Mouse (Mus musculus): ENCODE results near the gene Clcn1. TPM values are rescaled to one million over a fixed set of nuclear protein-coding genes. Genes with fewer than 3 reads are reported as not detected.

The Clcn1 gene
- polyA plus RNA-seq, 1 experiment from 2014 or later = 1.5 TPM

- no peak for DNase-seq (ENCODE audit: extremely low spot score, low spot score)
- Histone ChIP-seq H3K9me3 (no peaks in the 10 kb centered on the region), H3K4me3 (no peak overlapping the region), H3K4me1 (peaks cover 23% of the 10 kb centered on the region), H3K27ac (no peak overlapping the region), H3K27me3 (ENCODE audit: poor library complexity, severe bottlenecking) (no peaks in the 10 kb centered on the region), H3K36me3 (replicated peaks) (peaks cover 97% of the 10 kb centered on the region)
- 95% methylated on average over 13 of the region's 13 CpGs for WGBS
Measured at GRCm38 (mm10) chr6:42355794-42356600, 69.5 kb downstream of the Clcn1 start.

- no peaks in the 10 kb centered on the region for H3K9me3 ChIP-seq
- H3K36me3 ChIP-seq (replicated peaks) = peaks cover 96% of the 10 kb centered on the region
- WGBS = 98% methylated on average over 5 of the region's 5 CpGs
- H3K27me3 ChIP-seq (ENCODE audit: poor library complexity, severe bottlenecking) = no peaks in the 10 kb centered on the region
- H3K4me3 ChIP-seq = no peak overlapping the region
- H3K27ac ChIP-seq = no peak overlapping the region
- DNase-seq (ENCODE audit: extremely low spot score, low spot score) = no peak
- peaks cover 14% of the 10 kb centered on the region for H3K4me1 ChIP-seq
Measured at GRCm38 (mm10) chr6:42356913-42357312, 70.4 kb downstream of the Clcn1 start.

- Histone ChIP-seq H3K27me3 (ENCODE audit: poor library complexity, severe bottlenecking) (no peaks in the 10 kb centered on the region), H3K9me3 (no peaks in the 10 kb centered on the region), H3K4me1 (peaks cover 16% of the 10 kb centered on the region), H3K4me3 (no peak overlapping the region), H3K27ac (no peak overlapping the region), H3K36me3 (replicated peaks) (peaks cover 87% of the 10 kb centered on the region)
- DNase-seq (ENCODE audit: extremely low spot score, low spot score) = no peak
- 81% methylated on average over 6 of the region's 6 CpGs for WGBS
Measured at GRCm38 (mm10) chr6:42357901-42358300, 71.4 kb downstream of the Clcn1 start.

- 95% methylated on average over 12 of the region's 12 CpGs for WGBS
- no peak overlapping the region for H3K27ac ChIP-seq
- peaks cover 77% of the 10 kb centered on the region for H3K36me3 ChIP-seq (replicated peaks)
- H3K4me3 ChIP-seq = no peak overlapping the region
- H3K4me1 ChIP-seq = peaks cover 12% of the 10 kb centered on the region
- no peak for DNase-seq (ENCODE audit: extremely low spot score, low spot score)
- no peaks in the 10 kb centered on the region for H3K9me3 ChIP-seq
- no peaks in the 10 kb centered on the region for H3K27me3 ChIP-seq (ENCODE audit: poor library complexity, severe bottlenecking)
Measured at GRCm38 (mm10) chr6:42358901-42359300, 72.4 kb downstream of the Clcn1 start.

GRCm38 (mm10) chr6:42359364-42360147, 73.1 kb downstream of the Clcn1 start:
- peaks cover 2% of the 10 kb centered on the region; the same call in 1 of the 2 replicates for H3K27me3 ChIP-seq (ENCODE audit: poor library complexity, severe bottlenecking)
- peaks cover 6% of the 10 kb centered on the region for H3K4me1 ChIP-seq
- 83% methylated on average over 9 of the region's 9 CpGs for WGBS
- H3K36me3 ChIP-seq (replicated peaks) = peaks cover 70% of the 10 kb centered on the region
- no peak for DNase-seq (ENCODE audit: extremely low spot score, low spot score)
- H3K4me3 ChIP-seq = no peak overlapping the region
- H3K27ac ChIP-seq = no peak overlapping the region
- no peaks in the 10 kb centered on the region for H3K9me3 ChIP-seq

GRCm38 (mm10) chr6:42360231-42360840, 73.9 kb downstream of the Clcn1 start:
- Histone ChIP-seq H3K4me3 (no peak overlapping the region), H3K9me3 (no peaks in the 10 kb centered on the region), H3K36me3 (replicated peaks) (peaks cover 62% of the 10 kb centered on the region), H3K27me3 (ENCODE audit: poor library complexity, severe bottlenecking) (peaks cover 6% of the 10 kb centered on the region; the same call in 1 of the 2 replicates), H3K4me1 (peaks cover 6% of the 10 kb centered on the region), H3K27ac (no peak overlapping the region)
- 88% methylated on average over 6 of the region's 6 CpGs for whole genome bisulfite sequencing
- DNase-seq (ENCODE audit: extremely low spot score, low spot score) = no peak

GRCm38 (mm10) chr6:42361041-42361895, 74.8 kb downstream of the Clcn1 start:
- H3K9me3 ChIP-seq = no peaks in the 10 kb centered on the region
- DNase-seq (ENCODE audit: extremely low spot score, low spot score) = no peak
- H3K27me3 ChIP-seq (ENCODE audit: poor library complexity, severe bottlenecking) = peaks cover 10% of the 10 kb centered on the region; the same call in 1 of the 2 replicates
- H3K4me3 ChIP-seq = no peak overlapping the region
- WGBS = 89% methylated on average over 13 of the region's 13 CpGs
- no peak overlapping the region for H3K27ac ChIP-seq
- peaks cover 6% of the 10 kb centered on the region for H3K4me1 ChIP-seq
- peaks cover 53% of the 10 kb centered on the region for H3K36me3 ChIP-seq (replicated peaks)

- no peak for DNase-seq (ENCODE audit: extremely low spot score, low spot score)
- H3K4me3 ChIP-seq = no peak overlapping the region
- no peak overlapping the region for H3K27ac ChIP-seq
- H3K36me3 ChIP-seq (replicated peaks) = peaks cover 45% of the 10 kb centered on the region
- H3K4me1 ChIP-seq = peaks cover 6% of the 10 kb centered on the region
- WGBS = 68% methylated on average over 1 of the region's 1 CpGs
- H3K27me3 ChIP-seq (ENCODE audit: poor library complexity, severe bottlenecking) = peaks cover 15% of the 10 kb centered on the region
- no peaks in the 10 kb centered on the region for H3K9me3 ChIP-seq
Measured at GRCm38 (mm10) chr6:42362074-42362473, 75.6 kb downstream of the Clcn1 start.

GRCm38 (mm10) chr6:42362497-42362896, 76.0 kb downstream of the Clcn1 start:
- Histone ChIP-seq H3K27me3 (ENCODE audit: poor library complexity, severe bottlenecking) (peaks cover 19% of the 10 kb centered on the region), H3K9me3 (no peaks in the 10 kb centered on the region), H3K36me3 (replicated peaks) (peaks cover 41% of the 10 kb centered on the region), H3K27ac (no peak overlapping the region), H3K4me3 (no peak overlapping the region), H3K4me1 (peaks cover 6% of the 10 kb centered on the region)
- WGBS = 91% methylated on average over 1 of the region's 1 CpGs
- no peak for DNase-seq (ENCODE audit: extremely low spot score, low spot score)

- Histone ChIP-seq H3K4me1 (peaks cover 6% of the 10 kb centered on the region), H3K36me3 (replicated peaks) (peaks cover 36% of the 10 kb centered on the region), H3K9me3 (no peaks in the 10 kb centered on the region), H3K27ac (no peak overlapping the region), H3K27me3 (ENCODE audit: poor library complexity, severe bottlenecking) (peaks cover 24% of the 10 kb centered on the region), H3K4me3 (no peak overlapping the region)
- WGBS = 52% methylated on average over 3 of the region's 3 CpGs
- no peak for DNase-seq (ENCODE audit: extremely low spot score, low spot score)
Measured at GRCm38 (mm10) chr6:42362974-42363373, 76.5 kb downstream of the Clcn1 start.

- no peak for DNase-seq (ENCODE audit: extremely low spot score, low spot score)
- H3K27me3 ChIP-seq (ENCODE audit: poor library complexity, severe bottlenecking) = peaks cover 26% of the 10 kb centered on the region
- H3K36me3 ChIP-seq (replicated peaks) = peaks cover 25% of the 10 kb centered on the region
- WGBS = 91% methylated on average over 4 of the region's 4 CpGs
- H3K4me1 ChIP-seq = peaks cover 8% of the 10 kb centered on the region
- H3K27ac ChIP-seq = no peak overlapping the region
- H3K9me3 ChIP-seq = no peaks in the 10 kb centered on the region
- no peak overlapping the region for H3K4me3 ChIP-seq
Measured at GRCm38 (mm10) chr6:42364066-42364465, 77.6 kb downstream of the Clcn1 start.

GRCm38 (mm10) chr6:42364607-42365006, 78.1 kb downstream of the Clcn1 start:
- Histone ChIP-seq H3K4me1 (peaks cover 13% of the 10 kb centered on the region), H3K9me3 (no peaks in the 10 kb centered on the region), H3K27ac (no peak overlapping the region), H3K36me3 (replicated peaks) (peaks cover 20% of the 10 kb centered on the region), H3K4me3 (no peak overlapping the region), H3K27me3 (ENCODE audit: poor library complexity, severe bottlenecking) (peaks cover 26% of the 10 kb centered on the region)
- DNase-seq (ENCODE audit: extremely low spot score, low spot score) = no peak
- WGBS = 94% methylated on average over 15 of the region's 15 CpGs

All from forebrain, embryonic 10.5 days (tissue).